Comparison of ENCODE assay signal across 10 mouse cellular contexts in the genomic region with DNA sequence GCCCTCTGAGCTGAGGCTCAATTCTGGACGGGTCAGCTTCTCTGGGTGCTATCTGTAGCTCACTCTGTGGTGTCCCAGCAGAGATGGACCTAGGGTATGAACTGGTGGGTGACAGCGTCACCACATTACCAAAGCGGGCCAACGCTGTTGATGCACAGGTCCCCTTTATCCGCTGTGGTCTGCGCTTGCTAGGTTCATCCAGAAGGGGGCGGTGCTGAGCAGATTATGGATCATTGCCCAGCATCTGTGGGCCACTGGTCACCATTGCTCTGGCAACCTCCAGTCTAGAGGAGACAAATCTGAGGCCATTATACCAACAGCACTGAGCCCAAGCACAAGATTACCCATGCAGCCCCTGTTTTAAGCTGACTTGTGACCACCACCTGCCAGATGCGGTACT.
DNase-seq lines count a peak whose midpoint lies in the region; ATAC-seq and TF ChIP-seq lines count a peak whose summit lies in the region.
"Had no signal": no experiment of that assay in that cellular context is flagged by ENCODE, and none has a peak within 500 bp of the region (broad histone marks: within the 10 kb centered on the region; RNA-seq: fewer than 3 reads in every experiment).

No protein-coding gene starts in this region.

- WGBS in kidney, adult 2 months = 47% methylated on average over 8 of the region's 8 CpGs
- WGBS in kidney, embryonic 14.5 days = 56% methylated on average over 8 of the region's 8 CpGs

- H3K9ac ChIP-seq in kidney, embryonic 14.5 days (ENCODE audit: low read depth, low read length) = no peak overlapping the region
- H3K9ac ChIP-seq in ES-E14 (ENCODE audit: insufficient read depth, low read depth, low read length, poor library complexity, severe bottlenecking) = no peak overlapping the region
- H3K9ac ChIP-seq: liver, embryonic 15.5 days; stomach, embryonic 15.5 days had no signal

- no peaks in the 10 kb centered on the region for H3K36me3 ChIP-seq in kidney, adult 2 months (ENCODE audit: control insufficient read depth, insufficient read depth, low read length)
- no peaks in the 10 kb centered on the region for H3K36me3 ChIP-seq in kidney, embryonic 14.5 days (ENCODE audit: control insufficient read depth, insufficient read depth, low read length)
- H3K36me3 ChIP-seq in ES-E14 (ENCODE audit: control insufficient read depth, insufficient read depth, low read length, poor library complexity, severe bottlenecking) = no peaks in the 10 kb centered on the region
- H3K36me3 ChIP-seq: liver, embryonic 15.5 days; stomach, embryonic 15.5 days had no signal

- no peaks in the 10 kb centered on the region; the same call in 1 of the 2 replicates for H3K27me3 ChIP-seq in kidney, adult 2 months (replicated peaks; ENCODE audit: control insufficient read depth, insufficient read depth, low read length)
- H3K27me3 ChIP-seq in kidney, embryonic 14.5 days (ENCODE audit: control insufficient read depth, insufficient read depth, low read length) = no peaks in the 10 kb centered on the region
- H3K27me3 ChIP-seq: liver, embryonic 15.5 days; stomach, embryonic 15.5 days had no signal

- TF ChIP-seq CTCF in kidney, adult 2 months (conservative IDR thresholded peaks at IDR 0.05; ENCODE audit: insufficient read depth, insufficient read length, low read depth, low read length) = peak; percentile 51

- peak; percentile 22 for DNase-seq in CD4-positive, CD25-positive, alpha-beta regulatory T cell, adult 2 months (ENCODE audit: low read depth, low spot score)
- no peak for DNase-seq in kidney, adult 2 months
- peak; percentile 20 for DNase-seq in ES-E14 (ENCODE audit: low read depth, low spot score)
- DNase-seq in kidney, postnatal 4 days = peak; percentile 33 to 43
- DNase-seq in right cerebral cortex, postnatal 10 days (ENCODE audit: low spot score in 2 of 2) = no peak
- DNase-seq in left cerebral cortex, adult 11 months (ENCODE audit: low spot score) = no peak

- no peak overlapping the region for H3K27ac ChIP-seq in kidney, adult 2 months (ENCODE audit: insufficient read depth, low read depth, low read length)
- no peak overlapping the region for H3K27ac ChIP-seq in kidney, embryonic 14.5 days (ENCODE audit: low read depth, low read length)
- no peak overlapping the region for H3K27ac ChIP-seq in ES-E14 (ENCODE audit: insufficient read depth, low read depth, low read length, poor library complexity, severe bottlenecking)
- H3K27ac ChIP-seq: liver, embryonic 15.5 days; stomach, embryonic 15.5 days had no signal

- no peak for ATAC-seq in CD4-positive, CD25-positive, alpha-beta regulatory T cell, adult 4 months
- ATAC-seq in kidney, embryonic 14.5 days (ENCODE audit: low FRiP score, low TSS enrichment) = no peak

- H3K4me3 ChIP-seq in kidney, adult 2 months (ENCODE audit: insufficient read depth, low read depth, low read length) = no peak overlapping the region
- no peak overlapping the region for H3K4me3 ChIP-seq in kidney, embryonic 14.5 days (ENCODE audit: low read length)
- no peak overlapping the region for H3K4me3 ChIP-seq in ES-E14 (ENCODE audit: insufficient read depth in 1 of 2, low read depth in 1 of 2, low read length in 2 of 2, poor library complexity in 1 of 2, severe bottlenecking in 1 of 2)
- H3K4me3 ChIP-seq: liver, embryonic 15.5 days; stomach, embryonic 15.5 days had no signal

- TF ChIP-seq POLR2A in kidney, adult 2 months (IDR thresholded peaks at IDR 0.05; ENCODE audit: low read depth, low read length) = no peak

- H3K4me2 ChIP-seq in kidney, embryonic 14.5 days (replicated peaks; ENCODE audit: low read depth, low read length) = no peak overlapping the region
- H3K4me2 ChIP-seq: liver, embryonic 15.5 days; stomach, embryonic 15.5 days had no signal

- H3K9me3 ChIP-seq in kidney, embryonic 14.5 days (ENCODE audit: control insufficient read depth, low read length) = no peaks in the 10 kb centered on the region
- no peaks in the 10 kb centered on the region for H3K9me3 ChIP-seq in ES-E14 (ENCODE audit: control insufficient read depth, insufficient read depth, low read depth, low read length)
- H3K9me3 ChIP-seq: liver, embryonic 15.5 days; stomach, embryonic 15.5 days had no signal

- in situ Hi-C loops in ES-E14 (cut with MboI; ENCODE audit: low sequenced_read_pairs in 2 of 2, unreplicated experiment in 2 of 2) = no loop called here

- H3K4me1 ChIP-seq in kidney, adult 2 months (ENCODE audit: control insufficient read depth, insufficient read depth, low read length) = no peaks in the 10 kb centered on the region
- no peaks in the 10 kb centered on the region for H3K4me1 ChIP-seq in kidney, embryonic 14.5 days (ENCODE audit: control insufficient read depth, insufficient read depth, low read length)
- H3K4me1 ChIP-seq in ES-E14 (ENCODE audit: control insufficient read depth in 2 of 2, insufficient read depth in 2 of 2, low read length in 2 of 2, poor library complexity in 1 of 2) = no peaks in the 10 kb centered on the region
- H3K4me1 ChIP-seq: liver, embryonic 15.5 days; stomach, embryonic 15.5 days had no signal

TF ChIP-seq in ES-E14, 5 proteins besides CTCF, POLR2A, EP300 and RAD21:
- no peak for TF ChIP-seq CHD2 (IDR thresholded peaks at IDR 0.05; ENCODE audit: low read depth, low read length)
- no peak for TF ChIP-seq HCFC1 (IDR thresholded peaks at IDR 0.05; ENCODE audit: borderline replicate concordance, insufficient read depth, low read length)
- TF ChIP-seq ZC3H11A (IDR thresholded peaks at IDR 0.05; ENCODE audit: borderline replicate concordance, low read depth, low read length) = no peak
- no peak for TF ChIP-seq MAFK (IDR thresholded peaks at IDR 0.05; ENCODE audit: insufficient read depth, low read depth, low read length)
- no peak for TF ChIP-seq ZNF384 (IDR thresholded peaks at IDR 0.05; ENCODE audit: low read depth, low read length)
TF ChIP-seq in ES-E14: peak in this region for 0.

Comparison
In these comparisons a context has a peak if more than half of its experiments do, and no peak if none do; other contexts are left out.
1. DNase-seq: peak in CD4-positive, CD25-positive, alpha-beta regulatory T cell, adult 2 months (single experiment), ES-E14 (single experiment) and kidney, postnatal 4 days (2 of 2); none in kidney, adult 2 months (single experiment), right cerebral cortex, postnatal 10 days (0 of 2) and left cerebral cortex, adult 11 months (single experiment).